24 mouse cellular contexts compared by ENCODE assay signal in genomic region chr17:62962292-62962618, GRCm38 (mm10).
DNase-seq lines count a peak whose midpoint lies in the region; ATAC-seq and TF ChIP-seq lines count a peak whose summit lies in the region.
"Had no signal": no experiment of that assay in that cellular context is flagged by ENCODE, and none has a peak within 500 bp of the region (broad histone marks: within the 10 kb centered on the region; RNA-seq: fewer than 3 reads in every experiment).

No protein-coding gene starts in this region.

- no peak overlapping the region for H3K4me3 ChIP-seq in forebrain, embryonic 10.5 days
- no peak overlapping the region for H3K4me3 ChIP-seq in forebrain, embryonic 16.5 days (replicated peaks; ENCODE audit: low read length)
- H3K4me3 ChIP-seq in embryonic facial prominence, embryonic 11.5 days (ENCODE audit: low read depth, low read length) = no peak overlapping the region
- no peak overlapping the region for H3K4me3 ChIP-seq in embryonic fibroblast, embryonic 13.5 days (ENCODE audit: insufficient read depth, low read length)
- no peak overlapping the region for H3K4me3 ChIP-seq in limb, embryonic 15.5 days
- H3K4me3 ChIP-seq in midbrain, embryonic 13.5 days (replicated peaks) = no peak overlapping the region
- H3K4me3 ChIP-seq: heart, adult 2 months; heart, embryonic 12.5 days; hindbrain, embryonic 13.5 days; megakaryocyte, embryonic 14.5 days; midbrain, embryonic 12.5 days had no signal

- H3K9ac ChIP-seq in forebrain, embryonic 16.5 days (replicated peaks; ENCODE audit: low read depth, low read length) = no peak overlapping the region
- H3K9ac ChIP-seq in embryonic facial prominence, embryonic 11.5 days (replicated peaks; ENCODE audit: low read length) = no peak overlapping the region
- no peak overlapping the region for H3K9ac ChIP-seq in limb, embryonic 15.5 days
- no peak overlapping the region for H3K9ac ChIP-seq in midbrain, embryonic 13.5 days (replicated peaks)
- H3K9ac ChIP-seq: forebrain, postnatal 0 days; heart, embryonic 12.5 days; hindbrain, embryonic 13.5 days; liver, embryonic 14.5 days; midbrain, embryonic 12.5 days had no signal

- no peak for DNase-seq in forebrain, embryonic 10.5 days (ENCODE audit: extremely low spot score, low spot score)
- no peak for DNase-seq in embryonic facial prominence, embryonic 11.5 days (ENCODE audit: low spot score)
- DNase-seq in frontal cortex, postnatal 36 days (ENCODE audit: low spot score in 2 of 2) = no peak
- DNase-seq: adrenal gland, adult 8-10 months; cerebellum, adult 8-10 months; cerebellum, postnatal 25 days; forebrain, postnatal 0 days; gastrocnemius, postnatal 14 days; heart, adult 2 months; heart, postnatal 4 days; lung, postnatal 36 days; right cerebral cortex, postnatal 14 days had no signal

- no peak for TF ChIP-seq CTCF in embryonic fibroblast, embryonic 13.5 days (IDR thresholded peaks at IDR 0.05; ENCODE audit: borderline replicate concordance, insufficient read depth, low read length)

- H3K27ac ChIP-seq in forebrain, embryonic 10.5 days = peak overlapping the region; percentile 58; the same call in 1 of the 2 replicates
- H3K27ac ChIP-seq in forebrain, embryonic 16.5 days (ENCODE audit: low read length) = no peak overlapping the region
- 0 out of 2 replicates have a peak overlapping the region, but pooled peaks have one; percentile 3 for H3K27ac ChIP-seq in embryonic facial prominence, embryonic 11.5 days (replicated peaks; ENCODE audit: low read depth, low read length)
- peak overlapping the region; percentile 77 for H3K27ac ChIP-seq in embryonic fibroblast, embryonic 13.5 days (ENCODE audit: insufficient read depth, low read length)
- peak overlapping the region; percentile 27; the same call in 1 of the 2 replicates for H3K27ac ChIP-seq in limb, embryonic 15.5 days
- H3K27ac ChIP-seq in midbrain, embryonic 13.5 days = no peak overlapping the region
- H3K27ac ChIP-seq: heart, adult 2 months; hindbrain, embryonic 13.5 days; kidney, postnatal 0 days; liver, embryonic 14.5 days; midbrain, embryonic 12.5 days had no signal

- WGBS in forebrain, embryonic 10.5 days = 85% methylated on average over 3 of the region's 3 CpGs
- 80% methylated on average over 3 of the region's 3 CpGs for WGBS in forebrain, embryonic 16.5 days
- 61% methylated on average over 3 of the region's 3 CpGs for WGBS in embryonic facial prominence, embryonic 11.5 days
- 49% methylated on average over 3 of the region's 3 CpGs for WGBS in limb, embryonic 15.5 days
- WGBS in midbrain, embryonic 13.5 days = 93% methylated on average over 3 of the region's 3 CpGs

- H3K27me3 ChIP-seq in forebrain, embryonic 10.5 days (ENCODE audit: poor library complexity, severe bottlenecking) = no peaks in the 10 kb centered on the region
- no peaks in the 10 kb centered on the region for H3K27me3 ChIP-seq in forebrain, embryonic 16.5 days (replicated peaks; ENCODE audit: control insufficient read depth, insufficient read depth, low read length)
- H3K27me3 ChIP-seq in embryonic facial prominence, embryonic 11.5 days (ENCODE audit: control insufficient read depth, insufficient read depth, low read length) = no peaks in the 10 kb centered on the region
- no peaks in the 10 kb centered on the region for H3K27me3 ChIP-seq in limb, embryonic 15.5 days
- H3K27me3 ChIP-seq in midbrain, embryonic 13.5 days = no peaks in the 10 kb centered on the region
- H3K27me3 ChIP-seq: CH12.LX; heart, embryonic 12.5 days; hindbrain, embryonic 13.5 days; megakaryocyte, embryonic 14.5 days; midbrain, embryonic 12.5 days had no signal

- peaks cover 34% of the 10 kb centered on the region for H3K4me1 ChIP-seq in forebrain, embryonic 10.5 days
- no peaks in the 10 kb centered on the region for H3K4me1 ChIP-seq in forebrain, embryonic 16.5 days (replicated peaks; ENCODE audit: control insufficient read depth, insufficient read depth, low read length)
- H3K4me1 ChIP-seq in embryonic facial prominence, embryonic 11.5 days (ENCODE audit: control insufficient read depth, insufficient read depth, low read length) = peaks cover 3% of the 10 kb centered on the region; the same call in 1 of the 2 replicates
- H3K4me1 ChIP-seq in embryonic fibroblast, embryonic 13.5 days (ENCODE audit: control insufficient read depth, insufficient read depth, low read length) = no peaks in the 10 kb centered on the region; the same call in 1 of the 2 replicates
- H3K4me1 ChIP-seq in limb, embryonic 15.5 days = peaks cover 26% of the 10 kb centered on the region
- peaks cover 5% of the 10 kb centered on the region for H3K4me1 ChIP-seq in midbrain, embryonic 13.5 days (replicated peaks)
- H3K4me1 ChIP-seq: hindbrain, embryonic 13.5 days; megakaryocyte, embryonic 14.5 days had no signal

- no peaks in the 10 kb centered on the region for H3K36me3 ChIP-seq in forebrain, embryonic 10.5 days (replicated peaks)
- no peaks in the 10 kb centered on the region for H3K36me3 ChIP-seq in forebrain, embryonic 16.5 days (ENCODE audit: control insufficient read depth, insufficient read depth)
- H3K36me3 ChIP-seq in embryonic facial prominence, embryonic 11.5 days (replicated peaks; ENCODE audit: control insufficient read depth, insufficient read depth, low read depth, low read length) = no peaks in the 10 kb centered on the region
- no peaks in the 10 kb centered on the region for H3K36me3 ChIP-seq in limb, embryonic 15.5 days
- no peaks in the 10 kb centered on the region for H3K36me3 ChIP-seq in midbrain, embryonic 13.5 days
- H3K36me3 ChIP-seq: heart, embryonic 12.5 days; hindbrain, embryonic 13.5 days; midbrain, embryonic 12.5 days had no signal

- H3K9me3 ChIP-seq in forebrain, embryonic 10.5 days = no peaks in the 10 kb centered on the region
- no peaks in the 10 kb centered on the region for H3K9me3 ChIP-seq in forebrain, embryonic 16.5 days (ENCODE audit: control insufficient read depth, low read length)
- H3K9me3 ChIP-seq in embryonic facial prominence, embryonic 11.5 days (replicated peaks; ENCODE audit: control insufficient read depth, low read length) = no peaks in the 10 kb centered on the region
- no peaks in the 10 kb centered on the region for H3K9me3 ChIP-seq in limb, embryonic 15.5 days
- H3K9me3 ChIP-seq in midbrain, embryonic 13.5 days = no peaks in the 10 kb centered on the region
- H3K9me3 ChIP-seq: heart, embryonic 12.5 days; hindbrain, embryonic 13.5 days; midbrain, embryonic 12.5 days had no signal

- no peak for ATAC-seq in forebrain, embryonic 16.5 days
- ATAC-seq in embryonic facial prominence, embryonic 11.5 days (replicated peaks; ENCODE audit: insufficient number of reproducible peaks, low FRiP score, low TSS enrichment, low read depth) = no peak
- no peak for ATAC-seq in limb, embryonic 15.5 days (ENCODE audit: insufficient number of reproducible peaks, low FRiP score, low TSS enrichment, low read depth)
- no peak for ATAC-seq in midbrain, embryonic 13.5 days
- ATAC-seq: forebrain, postnatal 0 days; intestine, embryonic 16.5 days had no signal

- TF ChIP-seq POLR2A in embryonic fibroblast, embryonic 13.5 days (IDR thresholded peaks at IDR 0.05; ENCODE audit: low read depth, low read length) = no peak

- no peak overlapping the region for H3K4me2 ChIP-seq in forebrain, embryonic 16.5 days (ENCODE audit: low read length)
- no peak overlapping the region for H3K4me2 ChIP-seq in embryonic facial prominence, embryonic 11.5 days (ENCODE audit: low read depth, low read length)
- peak overlapping the region; percentile 17; the same call in 1 of the 2 replicates for H3K4me2 ChIP-seq in limb, embryonic 15.5 days
- no peak overlapping the region for H3K4me2 ChIP-seq in midbrain, embryonic 13.5 days (replicated peaks)
- H3K4me2 ChIP-seq: heart, embryonic 12.5 days; hindbrain, embryonic 13.5 days; midbrain, embryonic 12.5 days had no signal

Comparison
In these comparisons a context has a peak if more than half of its experiments do, and no peak if none do; other contexts are left out.
1. H3K27ac ChIP-seq: peak in forebrain, embryonic 10.5 days (single experiment), embryonic facial prominence, embryonic 11.5 days (single experiment), embryonic fibroblast, embryonic 13.5 days (single experiment) and limb, embryonic 15.5 days (single experiment); none in forebrain, embryonic 16.5 days (single experiment) and midbrain, embryonic 13.5 days (single experiment).